Mouse (Mus musculus): Measurements from ENCODE around the gene Pcbp3.

DNA sequence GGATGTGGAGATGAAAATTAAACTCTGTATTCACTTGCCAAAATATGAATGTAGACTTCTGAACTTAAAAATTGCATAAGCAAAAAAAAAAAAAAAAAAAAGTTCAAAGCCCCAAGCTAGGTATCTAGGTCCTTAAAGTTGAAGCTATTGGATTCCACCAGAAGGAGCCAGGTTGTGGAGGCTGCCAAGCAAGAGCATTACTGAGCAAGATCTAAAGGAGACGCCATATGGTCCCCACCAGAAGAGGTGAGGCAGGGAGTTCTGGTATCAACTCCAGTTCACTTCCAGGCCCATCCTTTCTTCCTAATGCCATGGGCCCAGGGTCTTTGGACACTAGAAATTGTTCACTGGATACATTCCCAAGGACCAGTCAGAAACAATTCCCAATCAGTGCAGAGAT is 144.8 kb downstream of the Pcbp3 start:
- TF ChIP-seq GATA1 (IDR thresholded peaks at IDR 0.05; ENCODE audit: low read length) (no peak), TAL1 (IDR thresholded peaks at IDR 0.05; ENCODE audit: low read length) (no peak)

Data from erythroblast, embryonic 14.5 days (primary cell).